Mouse (Mus musculus): ENCODE data around the gene Trabd2b.

The Trabd2b gene

DNA sequence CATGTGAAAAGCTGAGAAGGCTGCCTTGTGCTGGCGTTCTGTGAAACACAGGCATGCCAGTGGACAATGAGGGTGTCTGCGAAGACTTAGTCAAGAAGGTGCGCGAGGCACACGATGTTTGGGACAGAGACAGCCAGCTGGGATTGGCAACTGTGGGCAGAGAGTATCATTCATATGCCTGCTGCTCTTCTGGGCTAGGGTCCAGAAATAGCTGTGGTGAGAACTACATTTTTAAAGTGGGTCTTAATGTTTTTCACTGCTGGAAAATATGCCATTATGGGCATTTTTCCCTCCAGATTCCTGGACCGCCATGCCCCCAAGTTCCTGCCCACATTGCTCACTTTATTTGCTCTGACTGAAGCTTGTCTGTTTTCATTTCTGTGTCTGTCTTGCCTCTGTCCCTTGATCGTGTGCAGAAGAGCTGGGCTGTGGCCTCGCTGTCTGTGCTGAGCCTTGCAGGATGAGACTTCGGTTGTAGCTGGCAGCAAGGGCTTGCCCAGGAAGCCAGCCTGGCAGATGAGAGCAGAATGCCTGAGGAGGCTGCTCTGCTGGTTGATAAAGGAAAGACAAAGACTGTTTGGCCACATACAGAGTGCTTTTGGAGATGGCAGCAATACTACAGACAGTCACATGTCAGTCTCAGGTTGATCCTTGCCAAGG, 42.0 kb downstream of the Trabd2b start:
- no peak for DNase-seq (ENCODE audit: low read depth, low spot score)

- no peak for DNase-seq (ENCODE audit: low read depth, low spot score)
Observed at GRCm38 (mm10) chr4:114453101-114453500, 46.6 kb downstream of the Trabd2b start.

GRCm38 (mm10) chr4:114454016-114454415, 47.5 kb downstream of the Trabd2b start:
- DNase-seq (ENCODE audit: low read depth, low spot score) = no peak

DNA sequence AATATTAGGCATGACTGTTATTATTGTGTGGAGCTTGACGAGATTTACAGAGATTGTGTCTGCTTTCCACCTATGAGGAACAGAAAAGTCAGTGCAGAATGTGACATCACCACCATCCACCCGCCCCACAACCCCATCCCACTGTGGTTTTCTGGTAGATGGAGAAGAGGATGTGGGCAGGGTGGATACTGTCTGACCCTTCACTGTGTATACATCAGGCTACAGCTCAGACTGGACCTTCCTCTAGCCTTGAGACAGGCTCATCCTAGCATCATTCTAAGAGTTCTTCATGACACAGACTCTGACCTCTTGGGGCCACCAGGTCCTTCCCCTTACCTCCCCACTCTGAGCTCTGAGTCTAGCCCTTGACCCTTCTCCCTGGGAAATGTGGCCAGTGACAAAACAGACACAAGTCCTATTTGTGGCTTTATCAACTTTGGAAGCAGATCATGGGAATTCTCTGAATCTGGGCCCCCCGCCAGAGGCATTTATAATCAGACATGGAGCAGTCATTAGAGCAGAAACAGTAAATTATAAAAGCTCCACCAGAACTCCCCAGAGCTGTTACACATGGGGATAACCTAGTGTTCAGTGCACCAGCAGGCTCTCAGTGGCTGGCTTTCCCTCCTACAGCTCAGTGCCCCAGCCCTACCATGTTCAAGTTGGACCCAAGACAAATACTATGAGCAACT, 48.1 kb downstream of the Trabd2b start:
- DNase-seq (ENCODE audit: low read depth, low spot score) = no peak

DNA sequence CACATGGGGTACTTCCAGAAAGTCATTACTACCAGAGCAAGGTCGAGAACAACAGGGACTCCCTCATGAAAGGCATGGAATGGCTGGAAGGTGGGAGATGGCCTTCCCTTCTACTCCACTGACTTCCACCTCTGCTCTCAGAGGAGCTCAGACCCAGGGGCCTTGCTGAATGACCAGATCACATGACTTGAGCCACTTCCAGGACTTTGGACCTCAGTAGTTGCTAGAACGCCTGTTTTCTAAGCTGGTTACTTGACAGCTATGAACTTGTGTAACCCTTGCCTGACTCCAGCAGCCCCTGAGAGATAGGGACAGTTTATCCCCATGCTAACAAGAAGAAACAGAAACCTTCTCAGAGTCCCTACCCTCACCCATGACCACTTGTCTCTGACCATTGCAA, 50.6 kb downstream of the Trabd2b start:
- DNase-seq (ENCODE audit: low read depth, low spot score) = no peak

DNA sequence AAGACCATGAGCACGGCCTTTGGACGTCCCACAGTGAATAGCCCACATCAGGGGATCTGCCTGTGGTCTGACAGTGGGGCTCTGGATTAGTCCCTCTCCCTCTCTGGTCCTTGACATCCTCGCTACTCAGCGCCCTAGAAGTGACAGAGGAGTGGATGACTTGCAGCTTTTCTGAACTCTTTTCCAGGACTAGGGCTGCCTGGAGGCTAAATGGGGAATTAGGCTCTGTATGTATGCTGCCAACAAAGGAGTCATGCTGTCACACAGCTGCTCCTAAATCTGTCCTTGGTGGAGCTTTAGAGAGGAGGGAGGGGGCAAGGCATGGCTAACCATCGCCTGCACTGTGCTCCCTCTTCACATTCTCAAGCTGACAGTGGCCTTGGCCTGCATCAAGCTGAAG, 53.1 kb downstream of the Trabd2b start:
- DNase-seq (ENCODE audit: low read depth, low spot score) = no peak

DNA sequence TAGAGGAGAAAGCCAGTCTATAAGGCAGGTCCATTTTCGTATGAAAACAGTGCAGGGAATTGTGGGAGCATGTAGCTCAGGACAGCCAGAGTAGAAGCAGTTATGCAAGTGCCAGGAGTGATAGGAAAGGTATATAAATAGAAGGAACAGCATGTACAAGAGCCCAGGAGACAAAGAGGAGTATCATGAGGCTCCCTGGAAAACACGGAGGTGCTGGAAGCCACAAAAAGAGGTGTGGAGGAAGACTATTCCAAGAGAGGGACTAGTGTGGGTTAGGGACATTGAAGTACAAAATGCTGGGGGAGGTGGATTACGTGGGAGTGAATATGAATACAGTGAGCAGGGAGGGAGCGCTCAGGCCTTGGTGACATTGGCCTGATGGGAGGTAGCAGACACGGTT, 53.9 kb downstream of the Trabd2b start:
- no peak for DNase-seq (ENCODE audit: low read depth, low spot score)

GRCm38 (mm10) chr4:114461093-114461492, 54.6 kb downstream of the Trabd2b start:
- no peak for DNase-seq (ENCODE audit: low read depth, low spot score)

GRCm38 (mm10) chr4:114465641-114466040, 59.1 kb downstream of the Trabd2b start:
- DNase-seq (ENCODE audit: low read depth, low spot score) = no peak

GRCm38 (mm10) chr4:114467371-114468094, 61.0 kb downstream of the Trabd2b start:
- DNase-seq (ENCODE audit: low read depth, low spot score) = no peak

- no peak for DNase-seq (ENCODE audit: low read depth, low spot score)
Observed at GRCm38 (mm10) chr4:114468095-114468429, 61.5 kb downstream of the Trabd2b start.

DNA sequence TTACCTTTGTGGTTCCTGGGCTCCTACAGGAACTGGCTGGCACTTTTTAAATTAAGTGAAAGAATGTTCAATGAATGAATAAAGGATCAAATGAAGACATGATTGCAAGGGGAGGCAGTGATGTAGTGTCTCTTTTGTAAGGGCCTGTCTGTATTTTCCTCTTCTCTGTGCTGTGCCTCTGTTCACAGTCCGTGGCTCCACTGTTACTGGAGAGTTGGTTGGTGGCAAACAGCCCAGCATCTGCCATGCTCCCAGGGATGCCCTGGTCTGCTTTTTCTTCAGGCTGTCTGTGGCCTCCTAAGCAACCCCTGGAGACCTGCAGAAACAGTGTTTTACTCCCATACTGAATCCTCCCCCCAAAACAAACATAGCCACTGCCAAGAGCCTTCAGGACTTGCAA, 63.4 kb downstream of the Trabd2b start:
- no peak for DNase-seq (ENCODE audit: low read depth, low spot score)

DNA sequence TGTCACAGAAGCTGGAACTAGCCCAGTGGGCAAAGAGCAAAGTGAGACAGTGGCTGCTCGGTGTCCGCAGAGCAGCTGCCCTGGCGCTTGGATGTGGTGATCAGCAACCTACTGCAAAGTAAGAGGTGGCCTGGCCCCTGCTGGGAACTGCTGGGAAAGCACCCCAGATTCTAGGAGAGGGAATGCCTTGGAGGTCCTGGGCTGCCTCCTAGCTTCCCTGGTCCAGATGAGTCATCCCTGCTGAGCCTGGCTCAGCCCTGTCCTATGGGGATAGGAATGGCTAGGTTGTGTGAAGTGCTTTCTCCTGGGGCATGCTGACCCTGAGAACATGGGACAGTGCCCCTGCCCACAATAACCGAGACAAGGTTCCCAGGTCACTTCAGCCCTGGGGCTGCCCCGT, 65.6 kb downstream of the Trabd2b start:
- no peak for DNase-seq (ENCODE audit: low read depth, low spot score)

GRCm38 (mm10) chr4:114476316-114476715, 69.8 kb downstream of the Trabd2b start:
- no peak for DNase-seq (ENCODE audit: low read depth, low spot score)

GRCm38 (mm10) chr4:114477082-114477771, 70.7 kb downstream of the Trabd2b start:
- DNase-seq (ENCODE audit: low read depth, low spot score) = no peak

GRCm38 (mm10) chr4:114481518-114481917, 75.0 kb downstream of the Trabd2b start:
- no peak for DNase-seq (ENCODE audit: low read depth, low spot score)

- no peak for DNase-seq (ENCODE audit: low read depth, low spot score)
Observed at GRCm38 (mm10) chr4:114484173-114484572, 77.6 kb downstream of the Trabd2b start.

GRCm38 (mm10) chr4:114485996-114486395, 79.5 kb downstream of the Trabd2b start:
- no peak for DNase-seq (ENCODE audit: low read depth, low spot score)

DNA sequence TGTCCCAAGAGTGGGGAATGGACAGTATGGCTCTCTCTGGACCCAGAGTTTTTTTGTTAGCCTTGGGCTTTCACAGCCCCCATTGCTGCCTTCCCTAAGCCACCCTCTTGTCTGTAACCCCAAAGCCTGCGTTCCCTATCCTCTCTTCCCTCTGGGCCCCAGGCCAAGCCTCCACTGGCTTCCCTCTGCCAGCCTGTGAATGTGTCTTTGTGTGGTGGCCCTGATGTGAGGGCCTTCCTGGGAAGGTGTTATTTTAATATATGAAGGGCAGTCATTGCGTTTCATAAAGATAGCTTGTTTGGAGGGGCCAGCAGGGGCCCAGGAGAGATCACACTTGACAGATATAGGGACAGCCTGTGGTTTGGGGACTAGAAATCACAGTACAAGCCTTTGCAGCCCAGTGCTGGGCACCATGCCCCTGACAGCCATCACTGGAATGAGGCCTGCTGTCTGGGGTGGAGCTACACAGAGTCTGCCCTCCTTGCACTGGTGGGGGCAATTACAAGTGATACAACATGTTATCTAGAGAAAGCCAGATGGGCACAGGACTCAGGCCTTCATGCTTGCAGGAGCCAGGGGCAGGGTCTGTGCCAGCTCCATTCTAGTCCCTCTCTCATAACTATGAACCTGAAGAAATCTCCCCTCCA, 80.5 kb downstream of the Trabd2b start:
- DNase-seq (ENCODE audit: low read depth, low spot score) = no peak

- DNase-seq (ENCODE audit: low read depth, low spot score) = no peak
Observed at GRCm38 (mm10) chr4:114487701-114488100, 81.2 kb downstream of the Trabd2b start.

DNA sequence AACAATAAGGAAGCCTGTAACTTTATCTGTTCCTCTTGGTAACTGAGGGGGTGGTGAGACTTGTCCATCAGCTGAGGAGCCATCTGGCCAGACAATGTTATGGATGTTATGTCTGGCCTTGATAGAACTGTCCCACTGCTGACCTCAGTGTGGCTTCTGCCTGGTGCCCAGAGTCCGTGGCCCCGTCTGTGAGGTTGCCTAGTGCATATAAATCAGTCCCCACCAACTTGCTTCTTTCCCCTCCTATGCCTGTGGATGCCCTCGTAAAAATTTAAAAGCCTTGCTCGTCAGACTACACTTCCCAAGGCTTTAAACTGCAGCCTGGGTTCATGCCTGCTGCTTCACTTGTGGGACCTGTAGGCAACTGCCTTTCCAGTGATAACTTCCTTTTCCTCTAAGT, 85.6 kb downstream of the Trabd2b start:
- DNase-seq (ENCODE audit: low read depth, low spot score) = no peak

- no peak for DNase-seq (ENCODE audit: low read depth, low spot score)
Observed at GRCm38 (mm10) chr4:114494035-114494434, 87.5 kb downstream of the Trabd2b start.
